Mouse (Mus musculus): ENCODE data around the gene Ptgir. TPM values are rescaled to one million over a fixed set of nuclear protein-coding genes. Genes with fewer than 3 reads are reported as not detected.

Ptgir gene
- polyA plus RNA-seq, 1 experiment = 0.04 TPM

DNA sequence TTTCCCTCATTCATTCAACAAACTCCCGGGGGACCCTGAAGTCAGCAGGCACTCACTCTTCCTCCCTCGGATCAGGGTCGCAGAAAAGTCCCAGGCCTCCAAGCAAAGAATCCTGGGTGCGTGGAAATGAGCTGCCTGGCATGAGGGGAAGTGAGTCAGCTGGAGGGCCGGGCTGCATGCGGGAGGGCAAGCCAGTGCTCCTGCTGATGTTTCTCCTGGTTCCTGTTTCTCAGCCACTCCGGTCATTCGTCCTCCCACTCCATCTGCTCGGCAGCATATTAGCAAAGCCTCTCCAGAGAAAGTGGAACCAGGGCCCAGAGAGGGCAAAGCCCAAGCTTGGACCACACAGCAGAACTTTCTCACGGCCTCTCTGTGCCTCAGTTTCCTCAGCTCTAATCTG, 3.6 kb downstream of the Ptgir start:
- Histone ChIP-seq H3K36me3 (ENCODE audit: control insufficient read depth) (peaks cover 11% of the 10 kb centered on the region), H3K4me1 (ENCODE audit: control insufficient read depth) (peaks cover 14% of the 10 kb centered on the region), H3K9me3 (ENCODE audit: control insufficient read depth, low read length) (no peaks in the 10 kb centered on the region), H3K4me3 (replicated peaks) (no peak overlapping the region), H3K27me3 (ENCODE audit: control insufficient read depth) (peaks cover 35% of the 10 kb centered on the region)
- TF ChIP-seq TAL1 (IDR thresholded peaks at IDR 0.05; ENCODE audit: low read length) (no peak), GATA1 (IDR thresholded peaks at IDR 0.05; ENCODE audit: low read length) (no peak)

GRCm38 (mm10) chr7:16911904-16912303, 5.6 kb downstream of the Ptgir start:
- Histone ChIP-seq H3K9me3 (ENCODE audit: control insufficient read depth, low read length) (no peaks in the 10 kb centered on the region), H3K36me3 (ENCODE audit: control insufficient read depth) (peaks cover 31% of the 10 kb centered on the region), H3K4me3 (replicated peaks) (no peak overlapping the region), H3K27me3 (ENCODE audit: control insufficient read depth) (peaks cover 32% of the 10 kb centered on the region), H3K4me1 (ENCODE audit: control insufficient read depth) (peaks cover 3% of the 10 kb centered on the region)
- no peak for TF ChIP-seq TAL1 (IDR thresholded peaks at IDR 0.05; ENCODE audit: low read length)
- no peak for TF ChIP-seq GATA1 (IDR thresholded peaks at IDR 0.05; ENCODE audit: low read length)

DNA sequence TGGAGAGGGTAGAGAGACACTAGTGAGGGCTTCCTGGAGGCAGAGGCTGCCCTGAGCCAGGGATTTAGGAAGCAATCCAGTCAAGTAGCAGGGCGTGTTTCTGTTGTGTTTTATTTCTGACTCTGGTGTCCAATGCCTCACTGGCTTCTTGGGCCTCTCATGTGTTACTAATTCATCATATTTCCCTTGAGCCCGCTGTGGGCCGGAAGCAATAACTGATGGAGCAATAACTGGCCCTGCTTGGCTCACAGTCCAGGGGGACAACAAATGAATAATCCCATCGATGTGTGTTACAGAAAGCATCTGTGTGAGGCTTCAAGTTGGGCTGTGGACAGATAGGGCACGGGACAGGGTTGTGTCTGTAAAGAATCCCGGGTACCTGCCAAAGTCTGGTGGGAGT, 6.1 kb downstream of the Ptgir start:
- H3K4me1 ChIP-seq (ENCODE audit: control insufficient read depth) = peaks cover 2% of the 10 kb centered on the region
- TF ChIP-seq TAL1 (IDR thresholded peaks at IDR 0.05; ENCODE audit: low read length) (no peak), GATA1 (IDR thresholded peaks at IDR 0.05; ENCODE audit: low read length) (no peak)

GRCm38 (mm10) chr7:16913806-16914452, 7.6 kb downstream of the Ptgir start:
- Histone ChIP-seq H3K27me3 (ENCODE audit: control insufficient read depth) (peaks cover 12% of the 10 kb centered on the region), H3K4me1 (ENCODE audit: control insufficient read depth) (peaks cover 7% of the 10 kb centered on the region), H3K9me3 (ENCODE audit: control insufficient read depth, low read length) (no peaks in the 10 kb centered on the region), H3K36me3 (ENCODE audit: control insufficient read depth) (peaks cover 51% of the 10 kb centered on the region), H3K4me3 (replicated peaks) (no peak overlapping the region)
- TF ChIP-seq GATA1 (IDR thresholded peaks at IDR 0.05; ENCODE audit: low read length) (no peak), TAL1 (IDR thresholded peaks at IDR 0.05; ENCODE audit: low read length) (no peak)

More for the DNA sequence above, 6.1 kb downstream of the Ptgir start:
- Histone ChIP-seq H3K4me3 (replicated peaks) (no peak overlapping the region), H3K9me3 (ENCODE audit: control insufficient read depth, low read length) (no peaks in the 10 kb centered on the region), H3K27me3 (ENCODE audit: control insufficient read depth) (peaks cover 28% of the 10 kb centered on the region), H3K36me3 (ENCODE audit: control insufficient read depth) (peaks cover 36% of the 10 kb centered on the region)

DNA sequence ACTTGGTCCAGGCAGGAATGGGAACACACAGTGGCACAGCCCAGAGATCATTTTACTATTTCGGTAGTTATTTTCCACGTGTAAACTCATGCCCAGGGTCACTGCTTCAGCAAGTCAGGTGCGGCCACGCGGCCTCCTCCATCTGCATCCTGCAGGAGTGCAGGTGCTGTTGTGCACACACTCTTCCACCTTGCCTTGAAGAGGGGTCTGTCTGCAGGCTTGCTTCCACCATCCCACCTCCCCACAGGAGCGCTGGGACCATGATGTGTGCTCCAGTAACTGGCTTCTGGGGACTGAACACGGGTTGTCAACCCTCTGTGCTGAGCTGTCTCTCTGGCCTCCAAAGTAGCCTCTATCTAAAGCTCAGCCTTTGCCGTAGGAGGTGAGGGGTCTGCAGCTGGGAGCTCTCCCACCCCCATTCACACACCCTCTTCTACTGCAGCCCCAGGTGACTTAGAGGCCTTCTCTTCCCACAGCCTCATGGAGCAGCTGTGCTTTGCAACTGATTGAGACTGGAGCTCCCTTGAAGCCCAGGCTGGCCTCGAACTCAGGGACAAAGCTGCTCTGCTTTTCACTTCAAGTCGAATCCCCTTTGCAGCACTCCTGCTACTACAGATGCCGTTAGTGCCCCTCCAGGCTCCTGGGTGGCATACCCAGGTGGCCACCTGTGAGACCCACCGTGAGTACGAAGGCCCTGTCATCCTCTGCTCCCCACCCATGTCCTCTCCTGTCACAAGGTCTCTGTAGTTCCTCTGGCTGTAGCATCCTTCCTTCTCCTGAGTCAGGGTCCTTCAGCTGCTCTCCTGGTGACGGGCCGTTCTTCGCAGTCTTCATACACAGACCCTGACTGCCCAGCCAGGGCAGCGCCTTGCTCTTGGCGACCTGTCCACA, 8.4 kb downstream of the Ptgir start:
- Histone ChIP-seq H3K36me3 (ENCODE audit: control insufficient read depth) (peaks cover 59% of the 10 kb centered on the region), H3K4me3 (replicated peaks) (no peak overlapping the region), H3K27me3 (ENCODE audit: control insufficient read depth) (peaks cover 5% of the 10 kb centered on the region), H3K9me3 (ENCODE audit: control insufficient read depth, low read length) (no peaks in the 10 kb centered on the region), H3K4me1 (ENCODE audit: control insufficient read depth) (peaks cover 15% of the 10 kb centered on the region)
- TF ChIP-seq TAL1 (IDR thresholded peaks at IDR 0.05; ENCODE audit: low read length) (no peak), GATA1 (IDR thresholded peaks at IDR 0.05; ENCODE audit: low read length) (no peak)

- Histone ChIP-seq H3K4me1 (ENCODE audit: control insufficient read depth) (peaks cover 24% of the 10 kb centered on the region), H3K36me3 (ENCODE audit: control insufficient read depth) (peaks cover 68% of the 10 kb centered on the region)
- TF ChIP-seq GATA1 (IDR thresholded peaks at IDR 0.05; ENCODE audit: low read length) (no peak), TAL1 (IDR thresholded peaks at IDR 0.05; ENCODE audit: low read length) (no peak)
Measured at GRCm38 (mm10) chr7:16915461-16916340, 9.4 kb downstream of the Ptgir start.

DNA sequence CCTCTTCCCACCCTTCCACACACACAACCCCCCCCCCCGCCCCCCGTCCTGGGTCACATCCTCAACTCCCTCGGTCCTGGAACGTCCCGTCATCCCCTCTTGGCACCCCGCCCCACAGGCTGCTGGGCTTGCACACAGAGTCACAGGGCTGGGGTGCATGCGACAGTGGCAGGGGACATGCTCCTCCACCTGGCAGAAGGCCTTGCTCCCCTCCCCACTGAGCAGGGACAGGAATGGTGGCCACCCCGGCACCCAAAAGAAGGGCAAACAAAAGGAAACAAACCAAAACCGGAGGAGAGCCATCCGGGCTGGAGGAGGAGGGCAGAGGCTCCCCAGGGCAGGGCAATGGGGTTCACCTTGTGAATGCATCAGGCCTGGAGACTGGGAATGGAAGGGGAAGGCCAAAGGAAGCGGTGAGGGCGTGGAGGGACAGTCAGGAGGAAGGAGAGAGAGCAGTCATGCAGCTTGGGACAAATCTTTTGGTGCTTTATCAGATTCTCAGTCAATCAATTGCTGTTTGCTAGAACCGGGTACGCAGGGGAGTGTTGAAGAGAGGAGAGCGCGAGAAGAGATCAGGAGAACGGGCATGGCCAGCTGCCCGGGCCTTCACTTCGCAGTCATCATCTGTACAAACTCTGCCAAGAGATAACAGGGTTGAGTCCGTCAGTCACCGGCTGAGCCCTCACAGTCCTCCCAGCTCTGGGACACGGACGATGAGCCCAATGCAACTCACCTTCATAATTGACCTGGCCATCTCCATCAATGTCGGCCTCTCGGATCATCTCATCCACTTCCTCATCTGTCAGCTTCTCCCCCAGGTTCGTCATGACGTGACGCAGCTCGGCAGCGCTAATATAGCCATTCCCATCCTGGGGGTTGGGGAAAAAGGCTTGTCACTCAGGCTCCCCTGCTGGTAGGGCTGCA, 10.3 kb downstream of the Ptgir start:
- peaks cover 77% of the 10 kb centered on the region for H3K36me3 ChIP-seq (ENCODE audit: control insufficient read depth)
- no peaks in the 10 kb centered on the region for H3K27me3 ChIP-seq (ENCODE audit: control insufficient read depth)
- H3K4me1 ChIP-seq (ENCODE audit: control insufficient read depth) = peaks cover 33% of the 10 kb centered on the region
- no peak overlapping the region for H3K4me3 ChIP-seq (replicated peaks)
- TF ChIP-seq GATA1 (IDR thresholded peaks at IDR 0.05; ENCODE audit: low read length) (no peak), TAL1 (IDR thresholded peaks at IDR 0.05; ENCODE audit: low read length) (no peak)
- no peaks in the 10 kb centered on the region for H3K9me3 ChIP-seq (ENCODE audit: control insufficient read depth, low read length)

More at GRCm38 (mm10) chr7:16915461-16916340, 9.4 kb downstream of the Ptgir start:
- H3K9me3 ChIP-seq (ENCODE audit: control insufficient read depth, low read length) = no peaks in the 10 kb centered on the region
- H3K4me3 ChIP-seq (replicated peaks) = no peak overlapping the region
- no peaks in the 10 kb centered on the region for H3K27me3 ChIP-seq (ENCODE audit: control insufficient read depth)

- TF ChIP-seq GATA1 (IDR thresholded peaks at IDR 0.05; ENCODE audit: low read length) = no peak
- TF ChIP-seq TAL1 (IDR thresholded peaks at IDR 0.05; ENCODE audit: low read length) = no peak
- H3K36me3 ChIP-seq (ENCODE audit: control insufficient read depth) = peaks cover 84% of the 10 kb centered on the region
Measured at GRCm38 (mm10) chr7:16917447-16917846, 11.2 kb downstream of the Ptgir start.

More at GRCm38 (mm10) chr7:16917447-16917846, 11.2 kb downstream of the Ptgir start:
- Histone ChIP-seq H3K4me1 (ENCODE audit: control insufficient read depth) (peaks cover 41% of the 10 kb centered on the region), H3K4me3 (replicated peaks) (no peak overlapping the region), H3K27me3 (ENCODE audit: control insufficient read depth) (no peaks in the 10 kb centered on the region), H3K9me3 (ENCODE audit: control insufficient read depth, low read length) (no peaks in the 10 kb centered on the region)
